Mouse (Mus musculus): ENCODE results near the gene Ghdc.

GRCm38 (mm10) chr11:100761547-100762045 lies 9.2 kb downstream of the Ghdc start:
- TF ChIP-seq CTCF (IDR thresholded peaks at IDR 0.05; ENCODE audit: insufficient read depth, low read depth, low read length) (peak; percentile 78), POLR2A (IDR thresholded peaks at IDR 0.05; ENCODE audit: insufficient read depth, low read depth, low read length) (0 out of 2 replicates have a peak, but pooled peaks have one; percentile 34)
